Mouse (Mus musculus): ENCODE measurements at regions not wholly inside any gene's neighbourhood (a gene's known extent, or its start where the extent isn't known, plus 50 kb on each side); places are given as distances from the start of the nearest gene placed in this dataset.

GRCm38 (mm10) chr3:50914866-50915365 lies 309.3 kb upstream of the Noct start:
- TF ChIP-seq GATA1 (IDR thresholded peaks at IDR 0.05; ENCODE audit: low read depth, low read length) = no peak
- TF ChIP-seq MXI1 (IDR thresholded peaks at IDR 0.05; ENCODE audit: low read depth, low read length) = no peak
- TF ChIP-seq SIN3A (IDR thresholded peaks at IDR 0.05; ENCODE audit: low read length) = no peak
- TF ChIP-seq USF1 (IDR thresholded peaks at IDR 0.05; ENCODE audit: low read depth, low read length) = no peak

Data from MEL (cell line).